Mouse (Mus musculus) CH12.LX (cell line): ENCODE results near the gene Olfr960. TPM values are rescaled to one million over a fixed set of nuclear protein-coding genes. Genes with fewer than 3 reads are reported as not detected.
A peak's percentile ranks its signal among the peaks of the same experiment; 100 is the strongest.

ENCODE experiments used
- DNase-seq: peaks from one replicate; pipeline ENCODE4 v3.0.0-alpha.2; 2013; ENCODE audit errors: extremely low read depth
- H3K27ac ChIP-seq: 2 replicates; pipeline ENCODE4 v1.5.1; 2012; ENCODE audit warnings: low read depth, mild to moderate bottlenecking, control low read depth, moderate library complexity; ENCODE audit not compliant: insufficient read depth
- H3K27me3 ChIP-seq: replicated peaks from 2 replicates; pipeline ENCODE3; 2012; ENCODE audit warnings: inconsistent platforms
- H3K36me3 ChIP-seq, 2 experiments: replicated peaks in 1 of 2; 2 replicates each; pipeline versions ENCODE3 to v1.6.1; 2012; ENCODE audit warnings: inconsistent platforms in 1 of 2, low read length in 1 of 2, mild to moderate bottlenecking in 1 of 2, mixed read lengths in 1 of 2, moderate library complexity in 1 of 2; ENCODE audit not compliant: control insufficient read depth in 1 of 2, insufficient read depth in 1 of 2
- H3K4me1 ChIP-seq, 2 experiments: 2 replicates each; pipeline ENCODE4 v1.6.1; 2012; ENCODE audit warnings: inconsistent platforms in 1 of 2, moderate library complexity in 1 of 2; ENCODE audit not compliant: insufficient read depth in 2 of 2, control insufficient read depth in 1 of 2
- H3K4me2 ChIP-seq: 2 replicates; pipeline ENCODE4 v1.6.1; 2012; ENCODE audit warnings: low read depth, mild to moderate bottlenecking, control low read depth; ENCODE audit not compliant: poor library complexity, insufficient read depth, severe bottlenecking
- H3K4me3 ChIP-seq, 3 experiments: fragments of 150-350 bp in 1 of 3; sonication (generic) in 1 of 3; replicated peaks in 1 of 3; 2 replicates each; pipeline versions ENCODE3 to v1.5.1; 2011 to 2012; ENCODE audit warnings: low read depth in 2 of 3, low read length in 2 of 3, mild to moderate bottlenecking in 2 of 3, moderate library complexity in 2 of 3, control low read depth in 1 of 3, improper control_type of control experiment in 1 of 3, inconsistent platforms in 1 of 3, mixed read lengths in 1 of 3; ENCODE audit not compliant: poor library complexity in 1 of 3
- H3K79me2 ChIP-seq: replicated peaks from 2 replicates; pipeline ENCODE4 v1.6.1; 2012; ENCODE audit warnings: mild to moderate bottlenecking, moderate library complexity; ENCODE audit not compliant: control insufficient read depth, poor library complexity, insufficient read depth, severe bottlenecking; ENCODE audit errors: extremely low read depth
- H3K9ac ChIP-seq: 2 replicates; pipeline ENCODE4 v1.6.1; 2012; ENCODE audit warnings: low read depth, mild to moderate bottlenecking, control low read depth, moderate library complexity; ENCODE audit not compliant: insufficient read depth
- H3K9me3 ChIP-seq: replicated peaks from 2 replicates; pipeline ENCODE3; 2012; ENCODE audit warnings: low read length, inconsistent platforms, mixed read lengths
- CTCF ChIP-seq, 2 experiments: IDR thresholded peaks in 1 of 2; conservative IDR thresholded peaks in 1 of 2; 2 replicates each; pipeline ENCODE4 v1.5.1; 2011 to 2012; ENCODE audit warnings: low read depth in 2 of 2, low read length in 2 of 2, improper control_type of control experiment in 1 of 2, inconsistent platforms in 1 of 2, mild to moderate bottlenecking in 1 of 2, moderate library complexity in 1 of 2
- E2F4 ChIP-seq: IDR thresholded peaks from 2 replicates; pipeline ENCODE4 v1.6.1; 2011; ENCODE audit warnings: low read depth, low read length, improper control_type of control experiment; ENCODE audit not compliant: insufficient replicate concordance
- ETS1 ChIP-seq: conservative IDR thresholded peaks from 2 replicates; pipeline ENCODE4 v1.6.1; 2012; ENCODE audit warnings: low read depth, mild to moderate bottlenecking, inconsistent platforms, low read length, improper control_type of control experiment, moderate library complexity
- GABPA ChIP-seq: IDR thresholded peaks from 2 replicates; pipeline ENCODE4 v1.6.1; 2012; ENCODE audit warnings: low read depth, low read length, improper control_type of control experiment, inconsistent platforms; ENCODE audit not compliant: insufficient replicate concordance
- HCFC1 ChIP-seq: IDR thresholded peaks from 2 replicates; pipeline ENCODE4 v1.6.1; 2012; ENCODE audit warnings: low read depth, mild to moderate bottlenecking, inconsistent platforms, low read length, improper control_type of control experiment
- JUND ChIP-seq: conservative IDR thresholded peaks from 2 replicates; pipeline ENCODE4 v1.6.1; 2011; ENCODE audit warnings: low read depth, low read length, improper control_type of control experiment
- MAZ ChIP-seq: IDR thresholded peaks from 2 replicates; pipeline ENCODE4 v1.6.1; 2012; ENCODE audit warnings: low read depth, mild to moderate bottlenecking, inconsistent platforms, low read length, improper control_type of control experiment, moderate library complexity
- MXI1 ChIP-seq: IDR thresholded peaks from 2 replicates; pipeline ENCODE4 v1.6.1; 2011; ENCODE audit warnings: mild to moderate bottlenecking, low read depth, low read length, improper control_type of control experiment
- POLR2A ChIP-seq: IDR thresholded peaks from 2 replicates; pipeline ENCODE4 v1.6.1; 2011; ENCODE audit warnings: low read depth, mild to moderate bottlenecking, improper control_type of control experiment, low read length
- RAD21 ChIP-seq: IDR thresholded peaks from 2 replicates; pipeline ENCODE4 v1.6.1; 2011; ENCODE audit warnings: low read depth, mild to moderate bottlenecking, low read length, improper control_type of control experiment, moderate library complexity
- SMC3 ChIP-seq: IDR thresholded peaks from 2 replicates; pipeline ENCODE4 v1.6.1; 2011; ENCODE audit warnings: low read depth, low read length, improper control_type of control experiment
- UBTF ChIP-seq: IDR thresholded peaks from 2 replicates; pipeline ENCODE4 v1.6.1; 2012; ENCODE audit warnings: low read depth, mild to moderate bottlenecking, inconsistent platforms, low read length, improper control_type of control experiment, moderate library complexity
- USF1 ChIP-seq: IDR thresholded peaks from 2 replicates; pipeline ENCODE4 v1.6.1; 2014; ENCODE audit warnings: low read depth, mild to moderate bottlenecking, inconsistent platforms, low read length, improper control_type of control experiment
- ZKSCAN1 ChIP-seq: IDR thresholded peaks from 2 replicates; pipeline ENCODE4 v1.6.1; 2012; ENCODE audit warnings: low read depth, inconsistent platforms, low read length, improper control_type of control experiment, borderline replicate concordance
- ZMIZ1 ChIP-seq: IDR thresholded peaks from 2 replicates; pipeline ENCODE4 v1.6.1; 2012; ENCODE audit warnings: low read depth, mild to moderate bottlenecking, inconsistent platforms, low read length, improper control_type of control experiment
- dilution Hi-C: fragments of 300-500 bp; cut with MboI; formaldehyde crosslinking; loops from 2 replicates; pipeline ENCODE4 v1.14.3; 2020; ENCODE audit warnings: low sequenced_read_pairs; ENCODE audit not compliant: extremely low pct_unique_long_range_greater_than_20kb, extremely low pct_ligation_motif_present
- in situ Hi-C: fragments of 300-500 bp; cut with MboI; formaldehyde crosslinking; loops from 3 replicates; pipeline ENCODE4 v1.14.3; 2019; ENCODE audit warnings: low sequenced_read_pairs, low pct_ligation_motif_present, low pct_unique_long_range_greater_than_20kb, mixed read lengths
- polyA plus RNA-seq: library from polyadenylated mRNA; unstranded; fragments of >175 nt; gene quantifications from 2 replicates; pipeline ENCODE4 v1.2.1, GENCODE M21; 2012; ENCODE audit warnings: low read depth; ENCODE audit not compliant: insufficient read length
- total RNA-seq, 2 experiments: library from RNA; depleted of rRNA; stranded (reverse); fragments of 300-350 nt in 1 of 2; fragments of >200 nt in 1 of 2; gene quantifications; 2 replicates each; pipeline ENCODE4 v1.2.3; 2012 to 2014

Gene Olfr960
- total and polyA plus RNA-seq, 3 experiments: not detected

DNA sequence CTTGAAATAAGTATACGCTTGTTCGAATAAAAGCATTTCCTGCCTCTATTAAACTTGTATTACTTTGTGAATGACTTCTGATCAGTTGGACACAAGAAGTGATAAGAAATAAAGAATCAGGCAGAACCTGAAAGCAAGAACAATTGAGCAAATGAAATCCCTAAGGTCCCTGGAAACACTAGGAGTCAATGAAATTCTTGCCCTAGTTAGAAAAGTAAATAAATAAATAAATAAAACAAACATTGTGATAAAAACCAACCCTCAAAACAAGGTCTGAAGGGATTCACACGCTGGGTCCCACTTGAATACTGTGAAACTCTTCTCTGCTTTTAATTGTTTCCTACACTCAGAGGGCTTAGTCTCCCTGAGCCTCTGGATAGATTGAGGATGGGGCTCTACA lies 10.8 kb upstream of the Olfr960 start, which contains the start of gene Olfr148:
Gene Olfr148 (plus strand): TSS at position 301 of the 400 bp plus-strand sequence.
- Histone ChIP-seq H3K4me2 (no peak within 1 kb of the TSS), H3K9ac (no peak within 1 kb of the TSS), H3K4me3 (no peak within 1 kb of the TSS), H3K27me3 (no peaks in the 10 kb centered on the region), H3K36me3 (no peaks in the 10 kb centered on the region), H3K9me3 (no peaks in the 10 kb centered on the region), H3K27ac (no peak within 1 kb of the TSS), H3K79me2 (no peaks in the 10 kb centered on the region), H3K4me1 (no peaks in the 10 kb centered on the region)
- TF ChIP-seq ZKSCAN1: no peak
- TF ChIP-seq USF1: no peak
- in situ Hi-C loops: no loop called here
- no peak for DNase-seq
- dilution Hi-C loops: no loop called here

DNA sequence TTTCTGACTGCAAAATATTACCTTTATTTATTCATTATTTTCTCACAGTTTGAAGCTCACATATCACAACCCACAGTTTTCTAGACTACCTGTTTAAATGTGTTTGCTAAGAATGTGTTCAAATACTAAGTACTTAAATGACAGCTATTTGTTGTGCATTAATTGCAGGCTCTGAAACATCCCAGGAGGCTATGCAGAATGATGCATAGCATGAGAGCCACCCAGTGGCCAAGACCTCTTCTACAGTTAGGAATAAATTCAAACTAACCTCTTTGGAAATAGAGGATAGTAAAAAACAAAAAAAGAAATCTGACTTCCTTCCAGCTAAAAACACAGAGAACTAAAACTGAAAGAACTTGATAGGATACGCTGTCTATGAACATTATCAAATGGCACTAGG lies 9.2 kb upstream of the Olfr960 start:
- Histone ChIP-seq H3K9ac (no peak overlapping the region), H3K27ac (no peak overlapping the region), H3K79me2 (no peaks in the 10 kb centered on the region), H3K9me3 (no peaks in the 10 kb centered on the region), H3K4me1 (no peaks in the 10 kb centered on the region), H3K27me3 (no peaks in the 10 kb centered on the region), H3K4me3 (no peak overlapping the region), H3K36me3 (no peaks in the 10 kb centered on the region)
- DNase-seq: peak; percentile 29
- dilution Hi-C loops (no loop called here), in situ Hi-C loops (no loop called here)
- TF ChIP-seq ETS1: no peak
- TF ChIP-seq JUND: no peak
- no peak for TF ChIP-seq UBTF
- TF ChIP-seq RAD21: peak; percentile 61
- TF ChIP-seq SMC3: peak; percentile 54
- no peak for TF ChIP-seq MAZ
- TF ChIP-seq MXI1: no peak
- TF ChIP-seq CTCF (conservative IDR thresholded peaks at IDR 0.05 in 1 of 2, IDR thresholded peaks at IDR 0.05 in 1 of 2; ENCODE audit: low read depth in 2 of 2, low read length in 2 of 2): peak; percentile 10 to 47; a peak in 2 of 4 replicates
- TF ChIP-seq, all 38 proteins: peak for 3
- no peak overlapping the region for H3K4me2 ChIP-seq

DNA sequence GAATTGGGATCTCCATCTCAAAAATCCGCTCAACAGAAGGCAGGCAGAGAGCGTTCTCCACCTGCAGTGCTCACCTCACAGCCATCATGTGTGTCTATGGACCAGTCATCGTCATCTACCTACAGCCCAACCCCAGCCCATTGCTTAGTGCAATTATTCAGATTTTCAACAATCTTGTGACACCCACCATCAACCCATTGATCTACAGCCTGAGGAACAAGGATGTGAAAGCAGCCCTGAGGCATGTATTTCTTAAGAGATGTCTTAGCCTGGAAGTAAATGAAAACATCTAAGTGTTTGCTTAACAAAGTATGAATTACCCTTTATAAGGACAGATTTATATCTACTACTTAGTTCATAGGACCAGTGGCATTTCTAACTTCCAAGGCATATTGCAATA lies 2.6 kb downstream of the Olfr960 start:
- in situ Hi-C loops (no loop called here), dilution Hi-C loops (no loop called here)
- no peak for TF ChIP-seq E2F4
- no peak for TF ChIP-seq JUND
- TF ChIP-seq GABPA: no peak
- TF ChIP-seq HCFC1: no peak
- no peak for TF ChIP-seq POLR2A
- no peak for TF ChIP-seq ZKSCAN1
- TF ChIP-seq ZMIZ1: no peak

More for the DNA sequence above, 2.6 kb downstream of the Olfr960 start:
- DNase-seq: no peak
- H3K4me2 ChIP-seq: no peak overlapping the region
- no peak overlapping the region for H3K27ac ChIP-seq
- H3K9me3 ChIP-seq: no peaks in the 10 kb centered on the region
- no peak overlapping the region for H3K4me3 ChIP-seq
- peaks cover 0 to 4% of the 10 kb centered on the region in 2 experiments; a peak in 2 of 4 replicates for H3K4me1 ChIP-seq
- no peak overlapping the region for H3K9ac ChIP-seq
- H3K36me3 ChIP-seq: no peaks in the 10 kb centered on the region
- no peaks in the 10 kb centered on the region for H3K27me3 ChIP-seq
- H3K79me2 ChIP-seq: no peaks in the 10 kb centered on the region
